Mouse (Mus musculus) retina, adult 2 months (tissue): ENCODE results near the gene Zfp760.
"Not testable (repeated sequence)": the region's sequence is repeated elsewhere in the genome, so short reads cannot be mapped to it uniquely, and the experiment has no call there.

Experiments used
- DNase-seq: peaks from one replicate; pipeline ENCODE4 v3.0.0-alpha.2; 2012; ENCODE audit warnings: low read depth, low spot score

The Zfp760 gene

GRCm38 (mm10) chr17:21707343-21707996 lies at the start of gene Zfp760:
Gene Zfp760 (plus strand): TSS chr17:21707741.
- DNase-seq, result peak; percentile 53

GRCm38 (mm10) chr17:21678826-21679225 lies 28.7 kb upstream of the Zfp760 start:
- not testable (repeated sequence) for DNase-seq

DNA sequence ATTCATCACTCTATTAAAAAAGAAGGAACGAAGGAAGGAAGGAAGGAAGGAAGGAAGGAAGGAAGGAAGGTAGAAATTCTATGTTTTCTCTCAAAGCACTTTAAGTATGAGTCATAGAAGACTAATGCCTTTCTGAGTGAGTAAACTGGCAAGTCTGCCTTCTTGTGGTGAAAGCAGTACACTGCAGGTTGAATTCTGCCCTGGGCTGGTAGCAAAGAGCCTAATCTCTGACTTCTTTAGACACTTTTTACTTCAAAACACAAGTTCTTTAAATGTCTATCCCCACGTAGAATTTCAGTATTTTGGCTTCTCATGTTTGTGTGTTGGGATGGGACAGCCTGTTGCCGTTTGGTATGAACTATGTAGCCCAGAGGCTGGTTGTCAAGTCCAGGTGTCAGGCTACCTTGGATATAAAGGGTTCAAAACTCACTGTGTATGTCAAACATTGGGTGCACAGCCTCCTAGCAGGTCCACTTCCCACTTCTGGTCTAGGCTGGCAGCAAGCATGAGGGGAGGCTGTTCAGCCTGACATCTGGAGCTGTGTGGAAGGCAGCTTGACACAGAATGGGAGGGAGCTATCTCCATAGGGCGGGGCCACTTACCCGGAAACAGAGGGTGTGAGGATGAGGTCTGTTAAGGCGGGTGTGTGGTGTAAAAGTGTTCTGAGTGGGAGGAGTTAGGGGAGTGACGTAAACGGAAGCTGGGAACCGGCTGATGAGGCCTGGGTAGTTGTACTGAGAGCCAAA lies 28.1 kb upstream of the Zfp760 start:
- DNase-seq, result peak; percentile 74

DNA sequence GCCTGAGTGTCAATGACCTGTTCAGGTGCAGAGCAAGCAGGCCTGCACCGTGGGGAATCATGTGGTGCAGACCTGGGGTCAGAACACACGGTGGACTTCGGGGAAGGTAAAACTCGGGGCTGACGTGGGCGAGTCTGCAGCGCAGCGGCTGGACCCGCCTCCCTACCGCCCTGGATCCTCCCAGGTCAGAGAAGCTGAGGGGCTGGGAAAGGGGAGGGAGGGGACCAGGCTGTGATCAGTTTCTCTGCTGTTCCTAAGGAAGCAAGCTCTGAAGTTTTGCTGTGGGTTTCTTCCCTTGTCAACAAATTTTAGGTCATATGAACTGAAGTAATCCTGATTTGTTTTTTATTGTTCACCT lies 27.5 kb upstream of the Zfp760 start:
- not testable (repeated sequence) for DNase-seq

- DNase-seq, result no peak
Observed at GRCm38 (mm10) chr17:21691560-21691959, 16.0 kb upstream of the Zfp760 start, which contains the start of gene Gm10226. Gene Gm10226 (plus strand): TSS chr17:21691860.

DNA sequence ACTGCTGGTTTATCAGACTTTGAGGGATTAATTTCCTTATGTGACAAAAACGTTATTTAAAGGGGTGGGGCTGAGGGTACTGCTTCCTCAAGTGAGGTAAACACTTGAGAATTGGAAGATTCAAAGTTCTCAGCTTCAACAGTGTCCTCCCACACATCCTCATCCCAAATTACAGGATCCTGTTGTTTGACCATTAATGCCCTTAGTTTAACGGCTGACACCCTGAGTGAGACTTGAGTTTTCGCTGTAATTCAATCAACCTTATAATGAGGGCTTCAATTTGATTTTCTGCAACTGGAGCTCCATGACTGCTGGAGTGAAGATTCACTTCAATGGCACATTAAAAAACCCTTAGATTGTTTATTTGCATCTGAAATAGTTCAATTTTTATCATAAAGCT lies 14.2 kb upstream of the Zfp760 start:
- DNase-seq, result no peak

GRCm38 (mm10) chr17:21696073-21696472 lies 11.5 kb upstream of the Zfp760 start:
- DNase-seq, result no peak

- DNase-seq, result no peak
Observed at GRCm38 (mm10) chr17:21702281-21703240, 5.0 kb upstream of the Zfp760 start.

- no peak for DNase-seq
Observed at GRCm38 (mm10) chr17:21703414-21703813, 4.1 kb upstream of the Zfp760 start.

- DNase-seq, result no peak
Observed at GRCm38 (mm10) chr17:21708401-21708800, 860 bp downstream of the Zfp760 start.

DNA sequence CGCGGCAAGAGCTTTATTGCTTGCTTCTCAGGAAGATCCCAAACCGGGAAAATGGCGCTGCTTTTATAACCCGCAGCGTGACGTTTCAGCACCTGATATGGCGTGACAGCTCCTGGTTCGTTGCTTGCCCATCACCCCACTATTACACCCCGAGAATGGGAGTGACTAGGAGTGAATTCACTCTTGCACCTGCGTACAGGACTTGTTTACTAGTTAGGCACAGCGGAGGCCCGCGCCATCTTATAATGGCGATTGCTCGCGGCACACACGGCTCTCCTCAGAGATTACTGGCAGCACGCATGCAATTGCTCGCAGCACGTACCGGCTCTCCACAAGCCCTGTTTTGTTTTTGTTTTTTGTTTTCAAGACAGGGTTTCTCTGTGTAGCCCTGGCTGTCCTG lies 23.0 kb downstream of the Zfp760 start, which contains the start of gene Zfp229:
Gene Zfp229 (plus strand): TSS at position 301 of the 400 bp plus-strand sequence.
- DNase-seq, result not testable (repeated sequence)

- no peak for DNase-seq
Observed at GRCm38 (mm10) chr17:21733049-21733448, 25.5 kb downstream of the Zfp760 start.

DNA sequence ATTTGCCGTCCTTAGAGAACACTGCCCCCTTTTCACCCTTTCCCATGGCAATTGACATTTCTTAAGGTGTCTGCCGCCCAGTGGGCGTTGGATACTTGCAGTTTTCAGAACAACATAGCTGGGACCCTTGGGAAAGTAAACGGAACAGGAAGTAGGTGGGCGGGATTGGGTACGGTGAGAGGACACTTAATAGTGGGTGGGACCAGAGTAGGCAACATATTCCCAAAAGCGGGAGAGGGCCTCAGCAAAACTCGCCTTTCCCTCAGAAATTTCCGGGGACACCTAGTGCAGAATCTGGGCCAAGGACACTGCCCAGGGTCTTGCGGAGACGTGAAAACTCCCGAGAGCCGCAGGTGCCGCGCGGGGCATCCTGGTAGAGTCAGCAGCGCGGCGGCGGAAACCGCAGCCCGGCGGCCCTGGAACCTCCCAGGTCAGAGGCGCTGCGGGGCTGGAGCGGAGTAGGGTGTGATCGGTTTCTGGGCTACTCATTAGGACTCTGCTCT lies 26.0 kb downstream of the Zfp760 start:
- peak; percentile 52 for DNase-seq

DNA sequence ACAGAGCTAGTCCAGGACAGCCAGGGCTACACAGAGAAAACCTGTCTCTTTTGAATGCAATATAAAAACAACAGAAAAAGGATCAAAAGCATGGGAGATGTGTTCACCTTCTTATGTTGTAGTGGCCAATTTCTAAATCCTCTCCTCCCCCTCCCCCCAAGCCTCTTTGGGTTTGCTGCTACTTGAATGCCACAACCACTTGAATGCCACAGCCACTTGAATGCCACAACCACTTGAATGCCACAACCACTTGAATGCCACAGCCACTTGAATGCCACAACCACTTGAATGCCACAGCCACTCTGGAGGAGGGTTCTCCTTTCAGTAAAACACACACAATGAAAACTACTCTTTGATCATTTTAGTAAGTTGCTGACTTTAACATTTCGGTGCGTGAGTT lies 45.2 kb downstream of the Zfp760 start:
- no peak for DNase-seq

- DNase-seq, result no peak
Observed at GRCm38 (mm10) chr17:21753342-21754208, 46.0 kb downstream of the Zfp760 start.

GRCm38 (mm10) chr17:21770336-21770735 lies 62.8 kb downstream of the Zfp760 start:
- no peak for DNase-seq
